Comparison of ENCODE assay signal across 18 mouse cellular contexts in the genomic region with DNA sequence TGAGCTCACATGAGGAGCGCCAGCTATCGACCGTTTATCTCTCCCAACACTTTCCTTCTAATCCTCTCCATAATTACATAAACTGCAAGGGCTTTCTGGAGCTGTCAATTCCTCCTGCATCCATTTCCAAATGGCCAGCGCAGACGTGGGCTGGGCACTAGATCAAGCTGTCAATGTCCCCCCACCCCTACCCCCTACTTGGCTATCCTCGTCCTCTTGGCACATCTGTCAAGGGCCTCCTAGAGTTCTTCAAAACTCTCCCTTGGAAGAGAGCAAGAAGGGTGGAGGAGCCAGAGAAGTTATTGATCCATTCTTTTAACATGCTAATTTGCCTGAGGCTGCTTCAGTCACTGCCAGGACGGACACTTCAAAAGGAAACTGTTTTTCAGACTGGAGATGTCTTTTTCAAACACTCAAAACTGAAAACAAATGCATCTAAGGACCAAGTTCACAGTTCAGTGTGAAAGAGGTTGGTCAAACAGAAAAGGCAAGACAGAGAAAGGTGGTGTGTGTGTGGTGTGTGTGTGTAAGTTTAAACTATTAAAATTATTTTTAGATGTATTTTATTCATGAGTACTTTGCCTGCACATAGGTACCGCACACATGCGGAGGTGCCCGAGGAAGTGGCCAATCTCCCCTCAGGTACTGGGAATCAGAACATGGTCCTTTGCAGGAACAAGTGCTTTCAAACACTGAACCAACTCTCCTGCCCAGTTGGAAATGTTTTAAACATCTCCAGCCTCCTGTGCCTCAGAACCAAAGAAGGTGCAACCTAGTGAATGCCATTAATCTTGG. TPM values are rescaled to one million over a fixed set of nuclear protein-coding genes. Genes with fewer than 3 reads are reported as not detected.
DNase-seq lines count a peak whose midpoint lies in the region; ATAC-seq and TF ChIP-seq lines count a peak whose summit lies in the region.
"Had no signal": no experiment of that assay in that cellular context is flagged by ENCODE, and none has a peak within 500 bp of the region (broad histone marks: within the 10 kb centered on the region; RNA-seq: fewer than 3 reads in every experiment).

No protein-coding gene starts in this region.

- no peak for ATAC-seq in neural tube, embryonic 12.5 days (ENCODE audit: low FRiP score, low read depth)
- ATAC-seq in forebrain, embryonic 16.5 days, result no peak
- no peak for ATAC-seq in hindbrain, postnatal 0 days
- no peak for ATAC-seq in cerebellum, adult (ENCODE audit: insufficient number of reproducible peaks, low FRiP score, low TSS enrichment)
- ATAC-seq: intestine, postnatal 0 days had no signal

- H3K4me1 ChIP-seq in neural tube, embryonic 12.5 days, result peaks cover 50% of the 10 kb centered on the region
- peaks cover 59% of the 10 kb centered on the region for H3K4me1 ChIP-seq in forebrain, embryonic 16.5 days (replicated peaks; ENCODE audit: control insufficient read depth, insufficient read depth, low read length)
- peaks cover 29% of the 10 kb centered on the region for H3K4me1 ChIP-seq in hindbrain, postnatal 0 days (ENCODE audit: insufficient read depth, low read length)

- no peaks in the 10 kb centered on the region for H3K27me3 ChIP-seq in neural tube, embryonic 12.5 days (replicated peaks)
- no peaks in the 10 kb centered on the region for H3K27me3 ChIP-seq in forebrain, embryonic 16.5 days (replicated peaks; ENCODE audit: control insufficient read depth, insufficient read depth, low read length)
- H3K27me3 ChIP-seq in hindbrain, postnatal 0 days (ENCODE audit: insufficient read depth, low read length), result no peaks in the 10 kb centered on the region
- H3K27me3 ChIP-seq: limb, embryonic 15.5 days had no signal

- no peak for TF ChIP-seq CTCF in hindbrain, postnatal 0 days (IDR thresholded peaks at IDR 0.05; ENCODE audit: low read depth)

- DNase-seq in neural tube, embryonic 10.5 days (ENCODE audit: extremely low spot score, low spot score), result no peak
- DNase-seq in hindbrain, postnatal 0 days (ENCODE audit: low spot score), result peak; percentile 34
- no peak for DNase-seq in left cerebral cortex, postnatal 4 days
- no peak for DNase-seq in spleen, postnatal 10 days (ENCODE audit: low spot score in 2 of 2)
- DNase-seq in kidney, postnatal 14 days, result no peak
- DNase-seq: adrenal gland, adult 8-10 months; B cell, adult 2 months; cerebellum, adult 9-10 months; gastrocnemius, postnatal 10 days; lung, adult 2 months had no signal

- intact Hi-C loops in left cerebral cortex, postnatal 4 days (cut with DNase I), result no loop called here

- H3K36me3 ChIP-seq in neural tube, embryonic 12.5 days, result no peaks in the 10 kb centered on the region
- H3K36me3 ChIP-seq in forebrain, embryonic 16.5 days (ENCODE audit: control insufficient read depth, insufficient read depth), result no peaks in the 10 kb centered on the region
- no peaks in the 10 kb centered on the region for H3K36me3 ChIP-seq in hindbrain, postnatal 0 days (ENCODE audit: insufficient read depth, low read length)
- H3K36me3 ChIP-seq: heart, embryonic 10.5 days; limb, embryonic 15.5 days had no signal

- no peak overlapping the region for H3K27ac ChIP-seq in neural tube, embryonic 12.5 days
- H3K27ac ChIP-seq in forebrain, embryonic 16.5 days (ENCODE audit: low read length), result no peak overlapping the region
- no peak overlapping the region for H3K27ac ChIP-seq in hindbrain, postnatal 0 days
- H3K27ac ChIP-seq: heart, embryonic 10.5 days; kidney, postnatal 0 days; limb, embryonic 15.5 days; macrophage had no signal

- H3K4me2 ChIP-seq in neural tube, embryonic 12.5 days (replicated peaks), result peak overlapping the region; percentile 18; the same call in 1 of the 2 replicates
- peak overlapping the region; percentile 9; the same call in 1 of the 2 replicates for H3K4me2 ChIP-seq in forebrain, embryonic 16.5 days (ENCODE audit: low read length)
- H3K4me2 ChIP-seq in hindbrain, postnatal 0 days (ENCODE audit: low read depth, low read length), result peak overlapping the region; percentile 19; the same call in 1 of the 2 replicates
- H3K4me2 ChIP-seq: limb, embryonic 15.5 days had no signal

- no peak overlapping the region for H3K9ac ChIP-seq in neural tube, embryonic 12.5 days
- no peak overlapping the region for H3K9ac ChIP-seq in forebrain, embryonic 16.5 days (replicated peaks; ENCODE audit: low read depth, low read length)
- H3K9ac ChIP-seq in hindbrain, postnatal 0 days (replicated peaks; ENCODE audit: low read length), result no peak overlapping the region
- H3K9ac ChIP-seq: limb, embryonic 15.5 days had no signal

- WGBS in neural tube, embryonic 12.5 days, result 27% methylated on average over 10 of the region's 10 CpGs
- WGBS in forebrain, embryonic 16.5 days, result 19% methylated on average over 10 of the region's 10 CpGs
- 29% methylated on average over 10 of the region's 10 CpGs for WGBS in hindbrain, postnatal 0 days

- no peaks in the 10 kb centered on the region for H3K9me3 ChIP-seq in neural tube, embryonic 12.5 days
- no peaks in the 10 kb centered on the region for H3K9me3 ChIP-seq in forebrain, embryonic 16.5 days (ENCODE audit: control insufficient read depth, low read length)
- H3K9me3 ChIP-seq in hindbrain, postnatal 0 days (ENCODE audit: low read length), result no peaks in the 10 kb centered on the region
- H3K9me3 ChIP-seq: heart, embryonic 10.5 days; limb, embryonic 15.5 days had no signal

- no peak overlapping the region for H3K4me3 ChIP-seq in neural tube, embryonic 12.5 days
- H3K4me3 ChIP-seq in forebrain, embryonic 16.5 days (replicated peaks; ENCODE audit: low read length), result no peak overlapping the region
- no peak overlapping the region for H3K4me3 ChIP-seq in hindbrain, postnatal 0 days (ENCODE audit: low read length)
- H3K4me3 ChIP-seq: heart, embryonic 10.5 days; limb, embryonic 15.5 days had no signal

RNA-seq across cellular contexts. Expression of gene Epha4, which starts 20.9 kb away (rescaled TPM):
- polyA plus RNA-seq in neural tube, embryonic 12.5 days (2016; fragmentation: Nextera tagmentation; extraction: Ambion mirVana), result 27.9 and 31.6 TPM in 2 replicates
- 76.4 and 89.5 TPM in 2 replicates for polyA plus RNA-seq in forebrain, embryonic 16.5 days (2015; fragmentation: Nextera tagmentation; extraction: Ambion mirVana)
- 88.1 and 107 TPM in 2 replicates for total RNA-seq in hindbrain, postnatal 0 days (2014; rRNA removed)
- 34.2 and 36.0 TPM in 2 replicates for polyA plus RNA-seq in hindbrain, postnatal 0 days (2015; fragmentation: Nextera tagmentation; extraction: Ambion mirVana)
- total RNA-seq in left cerebral cortex, postnatal 4 days (2021), result 100 to 1,000 TPM; 139 to 161 TPM
- polyA plus RNA-seq: macrophage had no signal
